Mouse (Mus musculus) gastrocnemius, postnatal 36 days (tissue): ENCODE measurements around the gene Ociad1. TPM values are rescaled to one million over a fixed set of nuclear protein-coding genes. Genes with fewer than 3 reads are reported as not detected.

ENCODE experiments used
- DNase-seq, 2 experiments: peaks; one replicate each; pipeline ENCODE4 v3.0.0; 2022
- intact Hi-C: fragments of 180-260 bp; cut with DNase I; formaldehyde crosslinking; loops from one replicate; pipeline ENCODE4 v1.15.1; 2025
- total RNA-seq, 2 experiments: library from RNA; stranded (reverse); gene quantifications; 2 replicates each; pipeline ENCODE4 v1.2.3; 2021

Ociad1 gene
- total RNA-seq, 2 experiments from 2014 or later = 134 to 143 TPM

DNA sequence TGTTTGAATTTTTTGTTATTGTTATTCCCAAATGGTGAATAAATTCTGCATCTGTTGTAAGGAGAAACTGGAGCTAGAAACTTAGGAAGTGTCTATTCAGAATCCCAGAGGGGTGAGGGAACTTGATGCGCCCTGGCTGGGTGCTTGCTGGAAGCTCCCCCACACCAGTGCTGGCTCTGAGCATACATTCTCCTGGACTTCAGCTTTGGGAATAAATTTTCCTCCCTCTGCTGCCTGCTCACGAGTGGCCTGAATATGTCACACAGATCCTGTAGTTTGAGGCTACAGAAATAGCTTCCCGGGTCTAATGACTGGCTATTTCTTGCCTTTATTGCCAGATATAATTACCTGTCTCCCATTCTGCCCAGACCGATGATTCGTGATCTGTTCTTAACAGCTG, 70.2 kb downstream of the Ociad1 start:
- no peak for DNase-seq
- intact Hi-C loops = no loop called here

Other genes starting within 250 kb of the Ociad1 start
- 10 to 100 TPM; 12.4 to 19.4 TPM for gene Fryl, start 36.2 kb upstream of the Ociad1 start, total RNA-seq
- gene Ociad2, start 48.2 kb downstream of the Ociad1 start, total RNA-seq = 10 to 100 TPM; 48.8 to 50.9 TPM
- gene Cwh43, start 113.3 kb downstream of the Ociad1 start, total RNA-seq = not detected
- 1 to 10 TPM; 6.7 to 8.9 TPM for gene Dcun1d4, start 188.2 kb downstream of the Ociad1 start, total RNA-seq